Comparison of ENCODE assay signal across 20 mouse cellular contexts in the genomic region with DNA sequence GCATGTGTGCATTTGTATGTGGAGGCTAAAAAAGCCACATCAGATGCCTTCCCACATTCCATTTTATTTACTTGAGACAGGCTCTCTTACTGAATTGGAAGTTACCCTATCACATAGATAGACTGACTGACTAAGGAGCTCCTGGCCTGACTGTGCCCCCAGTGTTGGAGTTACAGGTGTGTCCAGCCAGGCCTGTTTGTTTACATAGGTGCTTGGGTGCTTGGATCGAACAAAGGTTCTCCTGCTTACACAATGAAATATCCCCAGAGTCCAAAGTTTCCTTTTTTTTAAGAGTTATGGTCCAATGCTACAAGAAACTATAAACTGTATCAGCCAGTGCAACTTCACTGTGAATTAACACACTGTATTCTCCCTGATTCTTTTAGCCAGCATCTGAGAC.
DNase-seq lines count a peak whose midpoint lies in the region; ATAC-seq and TF ChIP-seq lines count a peak whose summit lies in the region.
"Had no signal": no experiment of that assay in that cellular context is flagged by ENCODE, and none has a peak within 500 bp of the region (broad histone marks: within the 10 kb centered on the region; RNA-seq: fewer than 3 reads in every experiment).

No protein-coding gene starts in this region.

- 57% methylated on average over 1 of the region's 1 CpGs for WGBS in kidney, adult 2 months
- WGBS in kidney, embryonic 15.5 days: 69% methylated on average over 1 of the region's 1 CpGs
- WGBS in intestine, embryonic 15.5 days: 52% methylated on average over 1 of the region's 1 CpGs
- WGBS in small intestine, adult 2 months: 16% methylated on average over 1 of the region's 1 CpGs
- WGBS in stomach, postnatal 0 days: 48% methylated on average over 1 of the region's 1 CpGs

- no peak for ATAC-seq in kidney, embryonic 15.5 days (replicated peaks; ENCODE audit: low FRiP score)
- peak; percentile 92 for ATAC-seq in intestine, embryonic 15.5 days
- peak; percentile 94 for ATAC-seq in stomach, postnatal 0 days (ENCODE audit: low FRiP score, low TSS enrichment)
- ATAC-seq in cerebellum, adult (ENCODE audit: insufficient number of reproducible peaks, low FRiP score, low TSS enrichment): no peak
- ATAC-seq: CD4-positive, CD25-positive, alpha-beta regulatory T cell, adult 4 months; forebrain, embryonic 16.5 days had no signal

- TF ChIP-seq POLR2A in kidney, adult 2 months (IDR thresholded peaks at IDR 0.05; ENCODE audit: low read depth, low read length): no peak
- no peak for TF ChIP-seq POLR2A in small intestine, adult 2 months (IDR thresholded peaks at IDR 0.05; ENCODE audit: low read depth, low read length)

- no peaks in the 10 kb centered on the region for H3K36me3 ChIP-seq in kidney, adult 2 months (ENCODE audit: control insufficient read depth, insufficient read depth, low read length)
- no peaks in the 10 kb centered on the region for H3K36me3 ChIP-seq in kidney, embryonic 15.5 days
- H3K36me3 ChIP-seq in intestine, embryonic 15.5 days: no peaks in the 10 kb centered on the region
- no peaks in the 10 kb centered on the region for H3K36me3 ChIP-seq in small intestine, adult 2 months (ENCODE audit: control insufficient read depth, insufficient read depth, low read length)
- H3K36me3 ChIP-seq in stomach, postnatal 0 days (ENCODE audit: control insufficient read depth, insufficient read depth, low read length): no peaks in the 10 kb centered on the region
- H3K36me3 ChIP-seq: embryonic facial prominence, embryonic 12.5 days; G1E; heart, embryonic 12.5 days; hindbrain, embryonic 10.5 days had no signal

- H3K9me3 ChIP-seq in kidney, embryonic 15.5 days (replicated peaks): no peaks in the 10 kb centered on the region
- H3K9me3 ChIP-seq in intestine, embryonic 15.5 days: no peaks in the 10 kb centered on the region
- no peaks in the 10 kb centered on the region for H3K9me3 ChIP-seq in stomach, postnatal 0 days (ENCODE audit: control insufficient read depth, low read length)
- H3K9me3 ChIP-seq: embryonic facial prominence, embryonic 12.5 days; heart, embryonic 12.5 days; hindbrain, embryonic 10.5 days had no signal

- no peaks in the 10 kb centered on the region for H3K27me3 ChIP-seq in kidney, adult 2 months (replicated peaks; ENCODE audit: control insufficient read depth, insufficient read depth, low read length)
- H3K27me3 ChIP-seq in kidney, embryonic 15.5 days: no peaks in the 10 kb centered on the region
- no peaks in the 10 kb centered on the region for H3K27me3 ChIP-seq in intestine, embryonic 15.5 days (replicated peaks)
- no peaks in the 10 kb centered on the region for H3K27me3 ChIP-seq in small intestine, adult 2 months (ENCODE audit: control insufficient read depth, insufficient read depth, low read length)
- H3K27me3 ChIP-seq in stomach, postnatal 0 days (ENCODE audit: control insufficient read depth, insufficient read depth, low read length): no peaks in the 10 kb centered on the region
- H3K27me3 ChIP-seq: embryonic facial prominence, embryonic 12.5 days; heart, embryonic 12.5 days had no signal

- no peak for TF ChIP-seq CTCF in kidney, adult 2 months (conservative IDR thresholded peaks at IDR 0.05; ENCODE audit: insufficient read depth, insufficient read length, low read depth, low read length)
- TF ChIP-seq CTCF in small intestine, adult 2 months (IDR thresholded peaks at IDR 0.05; ENCODE audit: extremely low read depth, insufficient read length, insufficient replicate concordance, low read depth, low read length): no peak
- TF ChIP-seq CTCF in stomach, postnatal 0 days (IDR thresholded peaks at IDR 0.05; ENCODE audit: low read depth): no peak

- no peak overlapping the region for H3K4me3 ChIP-seq in kidney, adult 2 months (ENCODE audit: insufficient read depth, low read depth, low read length)
- no peak overlapping the region for H3K4me3 ChIP-seq in kidney, embryonic 15.5 days (replicated peaks)
- H3K4me3 ChIP-seq in intestine, embryonic 15.5 days (replicated peaks): no peak overlapping the region
- no peak overlapping the region for H3K4me3 ChIP-seq in small intestine, adult 2 months (ENCODE audit: low read depth, low read length)
- no peak overlapping the region for H3K4me3 ChIP-seq in stomach, postnatal 0 days (ENCODE audit: low read depth, low read length)
- H3K4me3 ChIP-seq: embryonic facial prominence, embryonic 12.5 days; heart, embryonic 12.5 days; hindbrain, embryonic 10.5 days had no signal

- no peak overlapping the region for H3K9ac ChIP-seq in kidney, embryonic 15.5 days
- no peak overlapping the region for H3K9ac ChIP-seq in intestine, embryonic 15.5 days
- H3K9ac ChIP-seq in stomach, postnatal 0 days (ENCODE audit: low read length): no peak overlapping the region
- H3K9ac ChIP-seq: embryonic facial prominence, embryonic 12.5 days; heart, embryonic 12.5 days; hindbrain, embryonic 14.5 days had no signal

- peak; percentile 62 for DNase-seq in kidney, adult 2 months
- peak; percentile 58 for DNase-seq in stomach, postnatal 0 days (ENCODE audit: low spot score)
- no peak for DNase-seq in thymus, postnatal 0 days (ENCODE audit: low spot score)
- DNase-seq: adrenal gland, postnatal 10 days; B cell, adult 2 months; cerebellum, adult 11-12 months; cerebellum, adult 9-10 months; cerebellum, postnatal 25 days; gastrocnemius, postnatal 14 days had no signal

- H3K4me2 ChIP-seq in kidney, embryonic 15.5 days: no peak overlapping the region
- H3K4me2 ChIP-seq in intestine, embryonic 15.5 days (replicated peaks): no peak overlapping the region
- no peak overlapping the region for H3K4me2 ChIP-seq in stomach, postnatal 0 days (replicated peaks; ENCODE audit: low read depth)
- H3K4me2 ChIP-seq: embryonic facial prominence, embryonic 12.5 days; heart, embryonic 12.5 days; hindbrain, embryonic 14.5 days had no signal

- no peak for TF ChIP-seq EP300 in stomach, postnatal 0 days (optimal IDR thresholded peaks at IDR 0.05)

- peaks cover 5% of the 10 kb centered on the region; the same call in 1 of the 2 replicates for H3K4me1 ChIP-seq in kidney, adult 2 months (ENCODE audit: control insufficient read depth, insufficient read depth, low read length)
- peaks cover 9% of the 10 kb centered on the region for H3K4me1 ChIP-seq in kidney, embryonic 15.5 days
- H3K4me1 ChIP-seq in intestine, embryonic 15.5 days (replicated peaks): 0 out of 2 replicates have a peak, but pooled peaks cover 7% of the 10 kb centered on the region
- peaks cover 10% of the 10 kb centered on the region; the same call in 1 of the 2 replicates for H3K4me1 ChIP-seq in small intestine, adult 2 months (ENCODE audit: control insufficient read depth, insufficient read depth, insufficient read length, low read length)
- H3K4me1 ChIP-seq in stomach, postnatal 0 days (replicated peaks; ENCODE audit: control insufficient read depth, insufficient read depth): no peaks in the 10 kb centered on the region
- H3K4me1 ChIP-seq: hindbrain, embryonic 10.5 days had no signal

- no peak overlapping the region for H3K27ac ChIP-seq in kidney, adult 2 months (ENCODE audit: insufficient read depth, low read depth, low read length)
- H3K27ac ChIP-seq in kidney, embryonic 15.5 days: no peak overlapping the region
- H3K27ac ChIP-seq in intestine, embryonic 15.5 days: peak overlapping the region; percentile 37; the same call in 1 of the 2 replicates
- peak overlapping the region; percentile 93 for H3K27ac ChIP-seq in small intestine, adult 2 months (ENCODE audit: insufficient read depth, low read depth, low read length)
- H3K27ac ChIP-seq in stomach, postnatal 0 days (replicated peaks): peak overlapping the region; percentile 30; the same call in 1 of the 2 replicates
- H3K27ac ChIP-seq: embryonic facial prominence, embryonic 12.5 days; hindbrain, embryonic 10.5 days; hindbrain, embryonic 14.5 days had no signal

Comparison
In these comparisons a context has a peak if more than half of its experiments do, and no peak if none do; other contexts are left out.
1. H3K27ac ChIP-seq: peak in intestine, embryonic 15.5 days (single experiment), small intestine, adult 2 months (single experiment) and stomach, postnatal 0 days (single experiment); none in kidney, adult 2 months (single experiment) and kidney, embryonic 15.5 days (single experiment).
2. ATAC-seq: peak in intestine, embryonic 15.5 days (single experiment) and stomach, postnatal 0 days (single experiment); none in kidney, embryonic 15.5 days (single experiment) and cerebellum, adult (single experiment).